Mouse (Mus musculus) liver, embryonic 14.5 days (tissue): ENCODE measurements around the gene Spns3. TPM values are rescaled to one million over a fixed set of nuclear protein-coding genes. Genes with fewer than 3 reads are reported as not detected.

Source experiments
- ATAC-seq: fragments of 200-750 bp; cut with Nextera tagmentation; 2 replicates; pipeline ENCODE4 v1.8.0; 2017; ENCODE audit warnings: moderate number of reproducible peaks, mild to moderate bottlenecking, moderate library complexity; ENCODE audit not compliant: insufficient read depth
- DNase-seq, 3 experiments: peaks; one replicate each; pipeline ENCODE4 v3.0.0-alpha.2; 2012 to 2013; ENCODE audit warnings: low read depth in 3 of 3, low spot score in 3 of 3
- H3K27ac ChIP-seq: fragments of 300-500 bp; sonication (generic); 2 replicates; pipeline ENCODE4 v1.5.1; 2014; ENCODE audit warnings: moderate library complexity, mild to moderate bottlenecking, control low read depth, inconsistent platforms
- H3K27me3 ChIP-seq: fragments of 300-500 bp; sonication (generic); 2 replicates; pipeline ENCODE4 v1.6.1; 2014; ENCODE audit warnings: mild to moderate bottlenecking, low read length, moderate library complexity; ENCODE audit not compliant: control insufficient read depth, insufficient read depth
- H3K36me3 ChIP-seq: fragments of 300-500 bp; sonication (generic); replicated peaks from 2 replicates; pipeline ENCODE4 v1.6.1; 2014; ENCODE audit warnings: low read depth; ENCODE audit not compliant: control insufficient read depth, insufficient read depth
- H3K4me1 ChIP-seq, 2 experiments: fragments of 200-500 bp in 1 of 2; fragments of 300-500 bp in 1 of 2; sonication (generic) in 1 of 2; replicated peaks; 2 replicates each; pipeline ENCODE4 v1.6.1; 2012 to 2014; ENCODE audit warnings: antibody characterized with exemption in 1 of 2, inconsistent platforms in 1 of 2, low read length in 1 of 2; ENCODE audit not compliant: control insufficient read depth in 2 of 2, insufficient read depth in 2 of 2
- H3K4me2 ChIP-seq: fragments of 300-500 bp; sonication (generic); 2 replicates; pipeline ENCODE4 v1.6.1; 2014; ENCODE audit warnings: low read depth, mild to moderate bottlenecking, control low read depth, moderate library complexity
- H3K4me3 ChIP-seq, 2 experiments: fragments of 200-500 bp in 1 of 2; fragments of 300-500 bp in 1 of 2; sonication (generic) in 1 of 2; 2 replicates each; pipeline ENCODE4 v1.5.1; 2012 to 2014; ENCODE audit warnings: low read depth in 2 of 2, low read length in 2 of 2, mild to moderate bottlenecking in 2 of 2, control low read depth in 1 of 2, inconsistent platforms in 1 of 2, moderate library complexity in 1 of 2; ENCODE audit not compliant: insufficient read depth in 1 of 2
- H3K9ac ChIP-seq: fragments of 300-500 bp; sonication (generic); replicated peaks from 2 replicates; pipeline ENCODE4 v1.6.1; 2014; ENCODE audit warnings: mild to moderate bottlenecking, control low read depth, moderate library complexity
- H3K9me3 ChIP-seq: fragments of 300-500 bp; sonication (generic); 2 replicates; pipeline ENCODE4 v1.6.1; 2016; ENCODE audit warnings: low read length, mixed read lengths; ENCODE audit not compliant: control insufficient read depth
- CTCF ChIP-seq: IDR thresholded peaks from 2 replicates; pipeline ENCODE4 v1.5.1; 2016; ENCODE audit warnings: antibody characterized with exemption, low read depth, control low read depth
- EP300 ChIP-seq: IDR thresholded peaks from 2 replicates; pipeline ENCODE4 v1.6.1; 2016; ENCODE audit warnings: antibody characterized with exemption, low read depth
- WGBS: fragments of 180-500 bp; shearing (Covaris S2); extraction: QIAGEN DNeasy Blood & Tissue Kit; methylation state at CpG from one replicate; pipeline ENCODE4 v1.1.7; 2014; ENCODE audit not compliant: insufficient replicate concordance; 5-methylcytosine and 5-hydroxymethylcytosine counted together
- polyA plus RNA-seq, 2 experiments: library from polyadenylated mRNA; depleted of rRNA in 1 of 2; stranded (reverse) in 1 of 2; unstranded in 1 of 2; fragments of >200 nt; fragmentation: Nextera tagmentation in 1 of 2; extraction: Ambion mirVana in 1 of 2; gene quantifications; 2 replicates each; pipeline versions ENCODE4 v1.2.1 to v1.2.3; 2012 to 2014

Spns3 gene
- polyA plus RNA-seq, 2 experiments = 1.3 TPM

GRCm38 (mm10) chr11:72466694-72467507 lies 83.4 kb downstream of the Spns3 start:
- DNase-seq = peak in 1 of 3 experiments; percentile 40
- no peaks in the 10 kb centered on the region; the same call in 1 of the 2 replicates for H3K36me3 ChIP-seq
- no peak overlapping the region for H3K9ac ChIP-seq
- H3K27me3 ChIP-seq = no peaks in the 10 kb centered on the region
- H3K4me3 ChIP-seq = peak overlapping the region in 1 of 2 experiments; percentile 8; a peak in 1 of 4 replicates
- no peaks in the 10 kb centered on the region for H3K9me3 ChIP-seq
- peaks cover 21 to 46% of the 10 kb centered on the region in 2 experiments for H3K4me1 ChIP-seq
- peak; percentile 76 for ATAC-seq
- 3% methylated on average over 11 of the region's 11 CpGs for WGBS
- peak overlapping the region; percentile 58 for H3K27ac ChIP-seq
- TF ChIP-seq CTCF = no peak
- TF ChIP-seq EP300 = no peak
- H3K4me2 ChIP-seq = peak overlapping the region; percentile 57

DNA sequence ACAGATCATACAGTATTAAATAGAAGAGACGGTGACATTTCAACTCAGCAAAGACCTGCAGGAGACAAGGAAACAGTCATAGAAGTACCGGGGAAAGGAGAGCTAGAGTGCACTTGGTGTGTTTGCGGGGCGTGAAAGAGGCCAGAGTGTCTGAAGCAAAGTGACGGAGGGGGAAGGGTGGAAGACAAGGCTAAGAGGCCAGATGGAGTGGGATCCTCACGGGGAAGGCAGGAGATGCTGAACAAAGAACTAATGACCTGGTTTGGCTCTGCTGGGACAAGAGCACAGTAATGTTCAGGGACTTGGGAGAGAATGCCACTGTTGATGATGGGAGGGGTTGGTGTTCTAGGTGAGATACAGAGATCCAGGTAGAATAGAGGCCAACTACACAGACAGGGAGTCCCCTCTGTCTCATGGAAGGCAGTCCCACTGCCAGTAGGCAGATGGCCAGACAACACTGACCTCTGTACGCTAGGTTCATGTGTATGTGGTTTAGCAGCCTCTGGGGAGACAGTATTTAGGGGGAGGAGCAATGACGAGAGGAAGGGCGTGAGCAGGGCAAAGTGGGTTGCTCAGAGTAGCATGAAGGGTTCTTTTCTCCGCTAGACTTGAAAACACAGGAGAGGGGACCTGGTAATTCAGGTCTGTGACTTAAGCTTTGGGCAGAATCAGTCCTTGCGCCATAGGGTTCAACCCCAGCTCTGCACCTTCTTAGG lies 84.2 kb downstream of the Spns3 start:
- Histone ChIP-seq H3K27ac (peak overlapping the region; percentile 58), H3K4me2 (peak overlapping the region; percentile 57), H3K4me3 (no peak overlapping the region), H3K27me3 (no peaks in the 10 kb centered on the region), H3K36me3 (no peaks in the 10 kb centered on the region; the same call in 1 of the 2 replicates), H3K9ac (no peak overlapping the region), H3K9me3 (no peaks in the 10 kb centered on the region), H3K4me1 (peaks cover 21 to 45% of the 10 kb centered on the region in 2 experiments)
- ATAC-seq (peak; percentile 36; the same call in 1 of the 2 replicates), DNase-seq (no peak)
- no peak for TF ChIP-seq EP300
- no peak for TF ChIP-seq CTCF
- WGBS = 51% methylated on average over 11 of the region's 11 CpGs

DNA sequence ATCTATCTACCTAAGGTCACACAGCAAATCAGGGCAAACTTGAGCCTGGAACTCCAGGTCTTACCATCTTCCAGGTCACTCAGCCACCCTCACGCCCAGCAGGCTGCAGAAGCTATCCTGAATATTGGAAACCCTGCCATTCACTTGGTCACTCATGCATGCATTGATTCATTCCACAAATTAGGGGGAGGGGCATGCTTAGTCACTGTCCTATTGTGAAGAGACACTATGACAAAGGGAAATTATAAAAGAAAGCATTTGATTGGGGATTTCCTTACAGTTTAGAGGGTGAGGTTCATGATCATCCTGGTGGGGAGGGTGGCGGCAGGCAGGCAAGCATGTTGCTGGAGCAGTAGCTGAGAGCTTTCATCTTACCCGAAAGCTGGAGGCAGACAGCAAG lies 85.5 kb downstream of the Spns3 start:
- whole genome bisulfite sequencing = 76% methylated on average over 3 of the region's 3 CpGs

DNA sequence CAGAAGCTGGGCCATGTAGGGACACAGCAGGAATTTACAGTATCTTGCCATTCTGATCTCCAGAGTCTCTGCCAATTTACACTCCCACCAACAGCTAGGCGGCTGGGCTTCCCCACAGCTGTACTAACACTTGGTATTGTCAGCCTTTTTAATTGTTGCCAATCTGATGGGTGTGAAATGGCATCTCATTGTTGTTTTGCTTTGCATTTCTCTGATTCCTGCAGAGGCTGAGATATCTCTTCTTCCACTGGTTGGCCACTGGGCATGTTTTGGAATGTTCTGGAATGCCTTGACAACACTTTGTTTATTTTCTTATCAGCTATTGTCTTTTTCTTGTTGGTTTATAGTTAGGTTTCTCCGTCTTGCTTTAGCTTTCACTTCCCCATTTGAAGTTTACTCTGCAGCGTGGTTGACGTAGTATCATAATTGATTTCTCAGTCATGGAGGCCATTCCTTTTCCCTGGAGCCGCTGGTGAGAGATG lies 88.8 kb downstream of the Spns3 start:
- no peaks in the 10 kb centered on the region; the same call in 1 of the 2 replicates for H3K36me3 ChIP-seq
- no peak for DNase-seq
- no peak overlapping the region for H3K4me3 ChIP-seq
- no peak overlapping the region for H3K27ac ChIP-seq
- TF ChIP-seq EP300 = no peak
- no peak for TF ChIP-seq CTCF
- no peak overlapping the region for H3K9ac ChIP-seq
- no peaks in the 10 kb centered on the region for H3K27me3 ChIP-seq
- H3K9me3 ChIP-seq = no peaks in the 10 kb centered on the region
- WGBS = 45% methylated on average over 5 of the region's 5 CpGs
- H3K4me1 ChIP-seq = peaks cover 4 to 27% of the 10 kb centered on the region in 2 experiments
- ATAC-seq = no peak
- no peak overlapping the region for H3K4me2 ChIP-seq

More for the DNA sequence above, 85.5 kb downstream of the Spns3 start:
- H3K9ac ChIP-seq = no peak overlapping the region
- H3K27me3 ChIP-seq = no peaks in the 10 kb centered on the region
- DNase-seq (no peak), ATAC-seq (no peak)
- no peaks in the 10 kb centered on the region for H3K9me3 ChIP-seq
- H3K4me1 ChIP-seq = peaks cover 17 to 37% of the 10 kb centered on the region in 2 experiments
- H3K27ac ChIP-seq = no peak overlapping the region
- H3K4me2 ChIP-seq = no peak overlapping the region
- H3K36me3 ChIP-seq = no peaks in the 10 kb centered on the region; the same call in 1 of the 2 replicates
- TF ChIP-seq EP300 (no peak), CTCF (no peak)
- no peak overlapping the region for H3K4me3 ChIP-seq

GRCm38 (mm10) chr11:72458502-72458901 lies 91.8 kb downstream of the Spns3 start:
- TF ChIP-seq EP300 (no peak), CTCF (no peak)
- 19% methylated on average over 3 of the region's 3 CpGs for WGBS
- H3K9me3 ChIP-seq = no peaks in the 10 kb centered on the region
- H3K27ac ChIP-seq = peak overlapping the region; percentile 9; the same call in 1 of the 2 replicates
- DNase-seq = no peak
- H3K27me3 ChIP-seq = no peaks in the 10 kb centered on the region
- no peak overlapping the region; the same call in 1 of the 2 replicates for H3K9ac ChIP-seq
- no peaks in the 10 kb centered on the region; the same call in 1 of the 2 replicates for H3K36me3 ChIP-seq
- H3K4me1 ChIP-seq = peaks cover 0 to 18% of the 10 kb centered on the region in 2 experiments; a peak in 3 of 4 replicates
- ATAC-seq = peak; percentile 42; the same call in 1 of the 2 replicates
- H3K4me3 ChIP-seq = peak overlapping the region in 1 of 2 experiments; percentile 18; a peak in 1 of 4 replicates
- H3K4me2 ChIP-seq = no peak overlapping the region; the same call in 1 of the 2 replicates
